Mouse (Mus musculus): ENCODE data around the gene Smurf1. TPM values are rescaled to one million over a fixed set of nuclear protein-coding genes. Genes with fewer than 3 reads are reported as not detected.

Smurf1 gene
- total RNA-seq, 1 experiment, result 17.9 TPM

- Histone ChIP-seq H3K9ac (ENCODE audit: insufficient read depth, low read depth, low read length, poor library complexity, severe bottlenecking) (no peak overlapping the region), H3K4me1 (ENCODE audit: control insufficient read depth in 2 of 2, insufficient read depth in 2 of 2, low read length in 2 of 2, poor library complexity in 1 of 2) (no peaks in the 10 kb centered on the region), H3K36me3 (ENCODE audit: control insufficient read depth, insufficient read depth, low read length, poor library complexity, severe bottlenecking) (peaks cover 48% of the 10 kb centered on the region), H3K9me3 (ENCODE audit: control insufficient read depth, insufficient read depth, low read depth, low read length) (no peaks in the 10 kb centered on the region), H3K4me3 (ENCODE audit: insufficient read depth in 1 of 2, low read depth in 1 of 2, low read length in 2 of 2, poor library complexity in 1 of 2, severe bottlenecking in 1 of 2) (no peak overlapping the region), H3K27ac (ENCODE audit: insufficient read depth, low read depth, low read length, poor library complexity, severe bottlenecking) (no peak overlapping the region)
- in situ Hi-C loops (cut with MboI; ENCODE audit: low sequenced_read_pairs in 2 of 2, unreplicated experiment in 2 of 2), result no loop called here
- TF ChIP-seq HCFC1 (IDR thresholded peaks at IDR 0.05; ENCODE audit: borderline replicate concordance, insufficient read depth, low read length), result no peak
- no peak for TF ChIP-seq ZNF384 (IDR thresholded peaks at IDR 0.05; ENCODE audit: low read depth, low read length)
- no peak for TF ChIP-seq CHD2 (IDR thresholded peaks at IDR 0.05; ENCODE audit: low read depth, low read length)
- no peak for DNase-seq (ENCODE audit: low read depth, low spot score)
Observed at GRCm38 (mm10) chr5:144848735-144849134, 116.9 kb downstream of the Smurf1 start.

- no peak for DNase-seq (ENCODE audit: low read depth, low spot score)
- Histone ChIP-seq H3K4me1 (ENCODE audit: control insufficient read depth in 2 of 2, insufficient read depth in 2 of 2, low read length in 2 of 2, poor library complexity in 1 of 2) (no peaks in the 10 kb centered on the region), H3K36me3 (ENCODE audit: control insufficient read depth, insufficient read depth, low read length, poor library complexity, severe bottlenecking) (peaks cover 53% of the 10 kb centered on the region), H3K4me3 (ENCODE audit: insufficient read depth in 1 of 2, low read depth in 1 of 2, low read length in 2 of 2, poor library complexity in 1 of 2, severe bottlenecking in 1 of 2) (no peak overlapping the region), H3K9ac (ENCODE audit: insufficient read depth, low read depth, low read length, poor library complexity, severe bottlenecking) (no peak overlapping the region), H3K9me3 (ENCODE audit: control insufficient read depth, insufficient read depth, low read depth, low read length) (no peaks in the 10 kb centered on the region), H3K27ac (ENCODE audit: insufficient read depth, low read depth, low read length, poor library complexity, severe bottlenecking) (no peak overlapping the region)
- in situ Hi-C loops (cut with MboI; ENCODE audit: low sequenced_read_pairs in 2 of 2, unreplicated experiment in 2 of 2), result no loop called here
- TF ChIP-seq CHD2 (IDR thresholded peaks at IDR 0.05; ENCODE audit: low read depth, low read length) (no peak), ZC3H11A (IDR thresholded peaks at IDR 0.05; ENCODE audit: borderline replicate concordance, low read depth, low read length) (no peak), HCFC1 (IDR thresholded peaks at IDR 0.05; ENCODE audit: borderline replicate concordance, insufficient read depth, low read length) (no peak), MAFK (IDR thresholded peaks at IDR 0.05; ENCODE audit: insufficient read depth, low read depth, low read length) (no peak)
Observed at GRCm38 (mm10) chr5:144845352-144845751, 120.3 kb downstream of the Smurf1 start.

GRCm38 (mm10) chr5:144836100-144836499 lies 129.5 kb downstream of the Smurf1 start:
- no peak for TF ChIP-seq HCFC1 (IDR thresholded peaks at IDR 0.05; ENCODE audit: borderline replicate concordance, insufficient read depth, low read length)
- no peak for TF ChIP-seq ZC3H11A (IDR thresholded peaks at IDR 0.05; ENCODE audit: borderline replicate concordance, low read depth, low read length)
- TF ChIP-seq MAFK (IDR thresholded peaks at IDR 0.05; ENCODE audit: insufficient read depth, low read depth, low read length), result no peak
- no peak for TF ChIP-seq ZNF384 (IDR thresholded peaks at IDR 0.05; ENCODE audit: low read depth, low read length)
- no peak for TF ChIP-seq CHD2 (IDR thresholded peaks at IDR 0.05; ENCODE audit: low read depth, low read length)
- Histone ChIP-seq H3K27ac (ENCODE audit: insufficient read depth, low read depth, low read length, poor library complexity, severe bottlenecking) (no peak overlapping the region), H3K9me3 (ENCODE audit: control insufficient read depth, insufficient read depth, low read depth, low read length) (no peaks in the 10 kb centered on the region), H3K9ac (ENCODE audit: insufficient read depth, low read depth, low read length, poor library complexity, severe bottlenecking) (no peak overlapping the region), H3K4me1 (ENCODE audit: control insufficient read depth in 2 of 2, insufficient read depth in 2 of 2, low read length in 2 of 2, poor library complexity in 1 of 2) (no peaks in the 10 kb centered on the region), H3K36me3 (ENCODE audit: control insufficient read depth, insufficient read depth, low read length, poor library complexity, severe bottlenecking) (peaks cover 61% of the 10 kb centered on the region), H3K4me3 (ENCODE audit: insufficient read depth in 1 of 2, low read depth in 1 of 2, low read length in 2 of 2, poor library complexity in 1 of 2, severe bottlenecking in 1 of 2) (no peak overlapping the region)
- DNase-seq (ENCODE audit: low read depth, low spot score), result peak; percentile 40
- in situ Hi-C loops (cut with MboI; ENCODE audit: low sequenced_read_pairs in 2 of 2, unreplicated experiment in 2 of 2), result no loop called here

DNA sequence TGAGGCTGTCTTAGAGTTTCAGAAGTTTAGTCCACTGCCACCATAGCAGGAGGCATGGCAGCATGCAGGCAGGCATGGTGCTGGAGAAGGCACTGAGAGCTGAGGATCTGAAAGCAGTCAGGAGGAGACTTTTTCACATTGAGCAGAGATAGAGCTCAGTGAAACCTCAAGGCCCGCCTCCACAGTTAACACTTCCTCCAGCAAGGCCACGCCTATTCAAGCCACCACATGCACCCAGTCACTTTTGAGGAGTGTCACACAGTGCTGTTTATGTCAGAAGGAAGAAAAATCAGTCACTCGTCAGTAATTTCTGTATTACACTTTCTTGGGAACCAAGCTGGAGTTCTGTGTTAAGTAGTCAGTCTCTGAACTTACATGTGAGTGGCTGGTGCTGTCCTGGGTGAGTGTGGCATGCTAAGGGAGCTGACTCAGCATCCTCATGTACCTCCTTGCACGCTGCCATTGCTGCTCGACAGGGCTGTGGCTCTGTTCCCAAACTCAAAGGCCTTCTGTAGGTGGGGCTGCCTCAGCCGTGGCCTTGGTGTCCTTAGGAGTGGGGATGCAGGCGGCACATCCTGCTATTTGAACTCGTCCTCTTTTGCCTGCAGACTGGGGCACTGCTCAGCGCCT lies 133.7 kb downstream of the Smurf1 start:
- in situ Hi-C loops (cut with MboI; ENCODE audit: low sequenced_read_pairs in 2 of 2, unreplicated experiment in 2 of 2), result no loop called here
- H3K27ac ChIP-seq (ENCODE audit: insufficient read depth, low read depth, low read length, poor library complexity, severe bottlenecking), result no peak overlapping the region

DNA sequence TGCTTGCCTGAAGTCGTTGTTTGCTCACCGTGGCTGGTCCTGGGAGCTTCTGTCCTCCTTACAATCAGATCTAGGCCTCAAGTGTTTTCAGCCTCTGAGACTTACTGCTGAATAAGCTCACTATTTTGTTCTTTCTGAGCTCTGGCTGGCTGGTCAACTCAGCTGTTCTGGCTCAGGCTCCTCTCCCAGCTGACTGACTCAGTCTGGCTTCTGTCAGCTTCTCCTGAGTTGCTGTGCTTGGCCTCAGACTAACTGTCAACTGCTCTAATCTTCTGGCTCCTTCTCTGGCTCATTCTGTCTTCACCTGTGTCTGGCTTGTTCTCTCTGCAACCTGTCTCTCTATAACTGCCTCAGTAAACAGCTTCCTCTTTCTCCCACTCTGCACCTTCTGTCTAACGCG lies 136.0 kb downstream of the Smurf1 start:
- TF ChIP-seq MAFK (IDR thresholded peaks at IDR 0.05; ENCODE audit: insufficient read depth, low read depth, low read length) (no peak), CHD2 (IDR thresholded peaks at IDR 0.05; ENCODE audit: low read depth, low read length) (no peak), ZNF384 (IDR thresholded peaks at IDR 0.05; ENCODE audit: low read depth, low read length) (no peak), HCFC1 (IDR thresholded peaks at IDR 0.05; ENCODE audit: borderline replicate concordance, insufficient read depth, low read length) (no peak), ZC3H11A (IDR thresholded peaks at IDR 0.05; ENCODE audit: borderline replicate concordance, low read depth, low read length) (no peak)
- Histone ChIP-seq H3K4me1 (ENCODE audit: control insufficient read depth in 2 of 2, insufficient read depth in 2 of 2, low read length in 2 of 2, poor library complexity in 1 of 2) (no peaks in the 10 kb centered on the region), H3K36me3 (ENCODE audit: control insufficient read depth, insufficient read depth, low read length, poor library complexity, severe bottlenecking) (peaks cover 68% of the 10 kb centered on the region), H3K9ac (ENCODE audit: insufficient read depth, low read depth, low read length, poor library complexity, severe bottlenecking) (no peak overlapping the region), H3K27ac (ENCODE audit: insufficient read depth, low read depth, low read length, poor library complexity, severe bottlenecking) (no peak overlapping the region), H3K4me3 (ENCODE audit: insufficient read depth in 1 of 2, low read depth in 1 of 2, low read length in 2 of 2, poor library complexity in 1 of 2, severe bottlenecking in 1 of 2) (no peak overlapping the region), H3K9me3 (ENCODE audit: control insufficient read depth, insufficient read depth, low read depth, low read length) (no peaks in the 10 kb centered on the region)
- in situ Hi-C loops (cut with MboI; ENCODE audit: low sequenced_read_pairs in 2 of 2, unreplicated experiment in 2 of 2), result no loop called here
- no peak for DNase-seq (ENCODE audit: low read depth, low spot score)

More for the DNA sequence above, 133.7 kb downstream of the Smurf1 start:
- DNase-seq (ENCODE audit: low read depth, low spot score), result no peak
- Histone ChIP-seq H3K9ac (ENCODE audit: insufficient read depth, low read depth, low read length, poor library complexity, severe bottlenecking) (no peak overlapping the region), H3K9me3 (ENCODE audit: control insufficient read depth, insufficient read depth, low read depth, low read length) (no peaks in the 10 kb centered on the region), H3K36me3 (ENCODE audit: control insufficient read depth, insufficient read depth, low read length, poor library complexity, severe bottlenecking) (peaks cover 68% of the 10 kb centered on the region), H3K4me3 (ENCODE audit: insufficient read depth in 1 of 2, low read depth in 1 of 2, low read length in 2 of 2, poor library complexity in 1 of 2, severe bottlenecking in 1 of 2) (no peak overlapping the region), H3K4me1 (ENCODE audit: control insufficient read depth in 2 of 2, insufficient read depth in 2 of 2, low read length in 2 of 2, poor library complexity in 1 of 2) (no peaks in the 10 kb centered on the region)
- TF ChIP-seq HCFC1 (IDR thresholded peaks at IDR 0.05; ENCODE audit: borderline replicate concordance, insufficient read depth, low read length), result no peak
- TF ChIP-seq MAFK (IDR thresholded peaks at IDR 0.05; ENCODE audit: insufficient read depth, low read depth, low read length), result peak; percentile 82

All from ES-E14 (cell line).